Mouse (Mus musculus) liver, embryonic 13.5 days (tissue): ENCODE measurements around the gene Iqck. TPM values are rescaled to one million over a fixed set of nuclear protein-coding genes. Genes with fewer than 3 reads are reported as not detected.

Experiments
- ATAC-seq: fragments of 200-750 bp; cut with Nextera tagmentation; 2 replicates; pipeline ENCODE4 v1.8.0; 2017; ENCODE audit warnings: low read depth, mild to moderate bottlenecking, moderate number of reproducible peaks, moderate library complexity
- DNase-seq: peaks from one replicate; pipeline ENCODE4 v3.0.0; 2022
- H3K27ac ChIP-seq: fragments of 300-500 bp; sonication (generic); 2 replicates; pipeline ENCODE4 v1.5.1; 2015; ENCODE audit warnings: moderate library complexity, mild to moderate bottlenecking, inconsistent platforms
- H3K27me3 ChIP-seq: fragments of 300-500 bp; sonication (generic); 2 replicates; pipeline ENCODE4 v1.6.1; 2015; ENCODE audit warnings: mild to moderate bottlenecking, inconsistent platforms
- H3K36me3 ChIP-seq: fragments of 300-500 bp; sonication (generic); 2 replicates; pipeline ENCODE4 v1.6.1; 2015; ENCODE audit warnings: mild to moderate bottlenecking, inconsistent platforms
- H3K4me1 ChIP-seq: fragments of 300-500 bp; sonication (generic); replicated peaks from 2 replicates; pipeline ENCODE4 v1.6.1; 2015; ENCODE audit warnings: inconsistent platforms
- H3K4me2 ChIP-seq: fragments of 300-500 bp; sonication (generic); 2 replicates; pipeline ENCODE4 v1.6.1; 2015; ENCODE audit warnings: inconsistent platforms, mild to moderate bottlenecking, moderate library complexity
- H3K4me3 ChIP-seq: fragments of 300-500 bp; sonication (generic); replicated peaks from 2 replicates; pipeline ENCODE4 v1.5.1; 2015; ENCODE audit warnings: mild to moderate bottlenecking, inconsistent platforms
- H3K9ac ChIP-seq: fragments of 300-500 bp; sonication (generic); 2 replicates; pipeline ENCODE4 v1.6.1; 2015; ENCODE audit warnings: mild to moderate bottlenecking, inconsistent platforms
- H3K9me3 ChIP-seq: fragments of 300-500 bp; sonication (generic); replicated peaks from 2 replicates; pipeline ENCODE4 v1.6.1; 2016; ENCODE audit warnings: inconsistent platforms
- WGBS: fragments of 180-500 bp; shearing (Covaris S2); methylation state at CpG from one replicate; pipeline ENCODE4 v1.1.7; 2015; ENCODE audit not compliant: insufficient replicate concordance; 5-methylcytosine and 5-hydroxymethylcytosine counted together
- polyA plus RNA-seq: library from polyadenylated mRNA; unstranded; fragments of >200 nt; fragmentation: Nextera tagmentation; extraction: Ambion mirVana; gene quantifications from 2 replicates; pipeline ENCODE4 v1.2.1, GENCODE M21; 2015

Iqck gene
- polyA plus RNA-seq, 1 experiment from 2014 or later, result 0.18 TPM

GRCm38 (mm10) chr7:118956616-118957246 lies 101.2 kb downstream of the Iqck start:
- no peak overlapping the region for H3K4me2 ChIP-seq
- no peaks in the 10 kb centered on the region for H3K36me3 ChIP-seq
- no peak overlapping the region for H3K4me3 ChIP-seq
- no peaks in the 10 kb centered on the region for H3K9me3 ChIP-seq
- no peak overlapping the region for H3K27ac ChIP-seq
- H3K27me3 ChIP-seq, result no peaks in the 10 kb centered on the region
- H3K9ac ChIP-seq, result no peak overlapping the region
- 64% methylated on average over 4 of the region's 4 CpGs for WGBS
- no peaks in the 10 kb centered on the region for H3K4me1 ChIP-seq
- DNase-seq (no peak), ATAC-seq (no peak)

GRCm38 (mm10) chr7:118959209-118959608 lies 103.7 kb downstream of the Iqck start:
- no peak for ATAC-seq
- Histone ChIP-seq H3K4me2 (no peak overlapping the region), H3K4me3 (no peak overlapping the region), H3K9me3 (no peaks in the 10 kb centered on the region), H3K36me3 (no peaks in the 10 kb centered on the region), H3K27me3 (no peaks in the 10 kb centered on the region), H3K27ac (no peak overlapping the region), H3K9ac (no peak overlapping the region), H3K4me1 (no peaks in the 10 kb centered on the region)
- DNase-seq, result no peak
- WGBS, result 56% methylated on average over 7 of the region's 7 CpGs

GRCm38 (mm10) chr7:118964777-118965176 lies 109.2 kb downstream of the Iqck start:
- WGBS, result 2% methylated on average over 3 of the region's 3 CpGs
- no peak overlapping the region for H3K4me3 ChIP-seq
- H3K27me3 ChIP-seq, result no peaks in the 10 kb centered on the region
- DNase-seq (no peak), ATAC-seq (no peak)
- no peak overlapping the region for H3K4me2 ChIP-seq
- H3K36me3 ChIP-seq, result no peaks in the 10 kb centered on the region
- no peaks in the 10 kb centered on the region for H3K9me3 ChIP-seq
- no peak overlapping the region for H3K9ac ChIP-seq
- no peak overlapping the region for H3K27ac ChIP-seq
- H3K4me1 ChIP-seq, result no peaks in the 10 kb centered on the region

GRCm38 (mm10) chr7:118965198-118965597 lies 109.6 kb downstream of the Iqck start:
- no peaks in the 10 kb centered on the region for H3K27me3 ChIP-seq
- no peaks in the 10 kb centered on the region for H3K9me3 ChIP-seq
- no peak for DNase-seq
- no peak overlapping the region for H3K27ac ChIP-seq
- no peak for ATAC-seq
- H3K36me3 ChIP-seq, result no peaks in the 10 kb centered on the region
- H3K9ac ChIP-seq, result no peak overlapping the region
- no peaks in the 10 kb centered on the region for H3K4me1 ChIP-seq
- no peak overlapping the region for H3K4me2 ChIP-seq
- 33% methylated on average over 7 of the region's 7 CpGs for WGBS
- H3K4me3 ChIP-seq, result no peak overlapping the region

DNA sequence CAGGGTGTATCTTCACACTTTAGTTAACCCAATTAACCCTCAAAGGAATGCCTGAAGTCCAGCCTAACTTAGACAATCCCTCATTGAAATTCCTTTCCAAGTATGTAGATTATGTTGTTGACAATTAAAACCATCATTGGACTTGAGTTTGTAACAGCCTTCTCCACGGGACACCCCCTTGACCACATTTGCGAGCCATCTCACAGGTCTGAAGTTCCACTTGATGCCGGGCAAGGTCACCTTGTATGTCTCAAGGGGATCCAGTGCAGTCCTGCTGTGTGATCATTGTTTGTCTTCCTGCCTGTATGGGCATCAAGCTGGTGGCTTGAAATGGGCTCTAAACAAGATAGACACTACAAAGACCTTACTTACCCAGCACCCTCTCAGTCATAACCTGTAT lies 113.3 kb downstream of the Iqck start:
- H3K4me2 ChIP-seq, result no peak overlapping the region
- no peak overlapping the region for H3K27ac ChIP-seq
- ATAC-seq (no peak), DNase-seq (no peak)
- H3K9ac ChIP-seq, result no peak overlapping the region
- 78% methylated on average over 3 of the region's 3 CpGs for WGBS
- H3K36me3 ChIP-seq, result no peaks in the 10 kb centered on the region
- H3K4me1 ChIP-seq, result no peaks in the 10 kb centered on the region
- no peaks in the 10 kb centered on the region for H3K27me3 ChIP-seq
- H3K9me3 ChIP-seq, result no peaks in the 10 kb centered on the region
- no peak overlapping the region for H3K4me3 ChIP-seq

DNA sequence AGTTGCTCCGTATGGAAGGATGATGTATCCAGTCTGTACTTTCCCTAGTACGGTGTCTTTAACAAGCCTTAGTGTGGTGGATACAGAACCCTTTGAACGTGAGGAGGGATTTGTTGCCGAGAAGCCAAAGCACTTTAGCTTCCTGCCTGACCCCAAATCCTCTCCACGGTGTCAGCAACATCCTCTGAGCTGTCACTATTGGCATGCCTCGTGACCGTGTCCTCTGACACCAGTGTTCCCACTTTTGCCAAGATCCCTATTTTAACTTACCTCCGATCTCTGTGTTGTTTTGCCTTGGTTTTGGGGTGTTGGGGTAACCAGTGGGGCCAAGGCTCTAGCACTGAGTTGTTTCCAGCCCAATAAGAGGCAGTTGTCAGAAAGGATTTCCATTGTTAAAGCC lies 115.9 kb downstream of the Iqck start:
- no peaks in the 10 kb centered on the region for H3K36me3 ChIP-seq
- no peak overlapping the region for H3K4me3 ChIP-seq
- no peak overlapping the region for H3K27ac ChIP-seq
- ATAC-seq (no peak), DNase-seq (no peak)
- no peak overlapping the region for H3K4me2 ChIP-seq
- H3K9ac ChIP-seq, result no peak overlapping the region
- no peaks in the 10 kb centered on the region for H3K27me3 ChIP-seq
- 57% methylated on average over 8 of the region's 8 CpGs for WGBS
- H3K9me3 ChIP-seq, result no peaks in the 10 kb centered on the region
- H3K4me1 ChIP-seq, result no peaks in the 10 kb centered on the region

DNA sequence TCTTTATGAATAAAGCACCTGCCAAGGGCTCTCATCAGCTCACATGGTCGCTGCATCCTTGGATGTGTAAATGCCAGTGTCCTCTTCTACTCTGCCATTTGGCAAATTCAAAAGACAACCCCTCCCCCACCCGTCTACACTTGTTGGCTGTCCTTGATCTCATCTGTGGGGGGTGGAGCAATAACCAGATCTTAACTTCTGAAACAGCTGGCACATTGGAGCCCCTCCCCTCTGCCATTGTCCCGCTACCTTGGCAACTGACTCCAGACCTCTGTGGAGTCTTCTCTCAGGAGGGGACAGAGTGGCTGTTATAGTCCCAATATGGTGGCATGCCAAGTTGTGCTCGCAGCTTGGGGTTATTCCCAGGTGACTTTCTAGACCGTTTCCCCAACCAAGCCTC lies 116.8 kb downstream of the Iqck start:
- DNase-seq (no peak), ATAC-seq (no peak)
- Histone ChIP-seq H3K4me2 (no peak overlapping the region), H3K27me3 (no peaks in the 10 kb centered on the region), H3K9ac (no peak overlapping the region), H3K27ac (no peak overlapping the region), H3K9me3 (no peaks in the 10 kb centered on the region), H3K4me1 (no peaks in the 10 kb centered on the region), H3K4me3 (no peak overlapping the region), H3K36me3 (no peaks in the 10 kb centered on the region)
- WGBS, result 63% methylated on average over 5 of the region's 5 CpGs

GRCm38 (mm10) chr7:118973377-118973776 lies 117.8 kb downstream of the Iqck start:
- no peak for ATAC-seq

DNA sequence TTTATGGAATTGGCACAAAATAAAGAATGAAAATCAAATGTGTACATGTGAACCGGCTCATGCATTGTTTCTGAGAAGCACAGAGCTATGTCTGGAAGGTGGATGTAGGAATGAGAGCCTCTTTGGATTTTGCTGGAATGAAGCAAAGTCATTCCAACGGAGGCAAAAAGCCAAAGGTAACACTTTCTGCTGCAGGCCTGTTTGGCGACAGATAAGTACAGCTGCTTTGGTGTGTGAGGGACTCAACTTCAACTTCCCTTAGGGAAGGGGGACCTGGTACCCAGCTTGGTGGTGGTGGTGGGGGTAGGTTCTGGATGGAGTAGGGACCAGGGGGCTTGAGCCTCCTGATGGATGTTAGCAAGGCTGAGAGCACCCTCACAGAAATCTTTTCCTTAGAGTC lies 120.3 kb downstream of the Iqck start:
- DNase-seq, result no peak
- H3K27ac ChIP-seq, result no peak overlapping the region
- WGBS, result 64% methylated on average over 3 of the region's 3 CpGs
- no peaks in the 10 kb centered on the region for H3K4me1 ChIP-seq
- no peak overlapping the region for H3K9ac ChIP-seq
- no peak overlapping the region for H3K4me3 ChIP-seq
- ATAC-seq, result no peak
- H3K4me2 ChIP-seq, result no peak overlapping the region
- H3K27me3 ChIP-seq, result no peaks in the 10 kb centered on the region
- no peaks in the 10 kb centered on the region for H3K9me3 ChIP-seq
- H3K36me3 ChIP-seq, result no peaks in the 10 kb centered on the region

More at GRCm38 (mm10) chr7:118973377-118973776, 117.8 kb downstream of the Iqck start:
- Histone ChIP-seq H3K27me3 (no peaks in the 10 kb centered on the region), H3K9ac (no peak overlapping the region), H3K4me1 (no peaks in the 10 kb centered on the region), H3K36me3 (no peaks in the 10 kb centered on the region), H3K27ac (no peak overlapping the region), H3K4me2 (no peak overlapping the region), H3K9me3 (no peaks in the 10 kb centered on the region), H3K4me3 (no peak overlapping the region)
- no peak for DNase-seq
- 75% methylated on average over 4 of the region's 4 CpGs for WGBS

- Histone ChIP-seq H3K36me3 (no peaks in the 10 kb centered on the region), H3K9ac (no peak overlapping the region), H3K4me3 (no peak overlapping the region), H3K27me3 (no peaks in the 10 kb centered on the region), H3K9me3 (no peaks in the 10 kb centered on the region), H3K4me2 (no peak overlapping the region), H3K4me1 (no peaks in the 10 kb centered on the region), H3K27ac (no peak overlapping the region)
- DNase-seq (no peak), ATAC-seq (no peak)
- WGBS, result 36% methylated on average over 14 of the region's 14 CpGs
Observed at GRCm38 (mm10) chr7:118976414-118977166, 121.0 kb downstream of the Iqck start.

GRCm38 (mm10) chr7:118977167-118977543 lies 121.6 kb downstream of the Iqck start:
- no peak for ATAC-seq
- Histone ChIP-seq H3K4me2 (no peak overlapping the region), H3K36me3 (no peaks in the 10 kb centered on the region), H3K27me3 (no peaks in the 10 kb centered on the region), H3K4me3 (no peak overlapping the region), H3K9me3 (no peaks in the 10 kb centered on the region), H3K4me1 (no peaks in the 10 kb centered on the region), H3K9ac (no peak overlapping the region), H3K27ac (no peak overlapping the region)
- no peak for DNase-seq
- 72% methylated on average over 10 of the region's 10 CpGs for WGBS

- 73% methylated on average over 7 of the region's 7 CpGs for WGBS
- no peak for DNase-seq
- Histone ChIP-seq H3K4me2 (no peak overlapping the region), H3K9ac (no peak overlapping the region), H3K4me1 (no peaks in the 10 kb centered on the region), H3K27me3 (no peaks in the 10 kb centered on the region), H3K9me3 (no peaks in the 10 kb centered on the region), H3K27ac (no peak overlapping the region), H3K4me3 (no peak overlapping the region), H3K36me3 (no peaks in the 10 kb centered on the region)
- ATAC-seq, result no peak
Observed at GRCm38 (mm10) chr7:118979121-118979520, 123.6 kb downstream of the Iqck start.
